Mouse (Mus musculus) bone marrow, adult 2 months (tissue): ENCODE data around the gene Litaf.

Source experiments
- CTCF ChIP-seq: fragments of 200-500 bp; IDR thresholded peaks from 2 replicates; pipeline ENCODE4 v1.5.1; 2011; ENCODE audit warnings: low read length, control low read depth; ENCODE audit not compliant: control insufficient read depth, insufficient read depth
- POLR2A ChIP-seq: fragments of 200-500 bp; IDR thresholded peaks from 2 replicates; pipeline ENCODE4 v1.6.1; 2011; ENCODE audit warnings: low read depth, mild to moderate bottlenecking, control low read depth, low read length, borderline replicate concordance; ENCODE audit not compliant: control insufficient read depth

DNA sequence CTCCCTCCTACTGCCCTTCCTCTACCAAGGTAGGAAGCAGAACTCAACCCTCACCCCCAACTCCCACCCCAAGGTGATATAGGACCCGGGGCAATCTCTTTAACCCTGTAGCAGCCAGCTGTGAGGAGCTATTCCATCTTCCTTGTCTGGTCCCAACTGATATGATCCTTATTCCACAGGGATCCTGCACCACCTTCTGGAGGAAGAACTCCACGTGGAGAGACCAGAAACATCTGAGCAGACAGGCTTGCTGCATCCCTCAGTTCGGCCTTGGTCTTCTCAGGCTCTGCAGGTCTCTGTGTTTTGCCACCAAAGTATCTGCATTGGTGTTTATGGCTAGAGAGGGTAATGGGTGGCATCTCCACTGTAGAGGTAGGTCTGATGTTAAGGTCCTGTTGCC, 34.6 kb downstream of the Litaf start:
- TF ChIP-seq POLR2A (no peak), CTCF (no peak)
